Mouse (Mus musculus) ES-CJ7 (cell line): ENCODE measurements around the gene Zdhhc19.

ENCODE experiments used
- DNase-seq: peaks from one replicate; pipeline ENCODE4 v3.0.0; 2011; ENCODE audit warnings: low read depth, low spot score

Gene Zdhhc19

DNA sequence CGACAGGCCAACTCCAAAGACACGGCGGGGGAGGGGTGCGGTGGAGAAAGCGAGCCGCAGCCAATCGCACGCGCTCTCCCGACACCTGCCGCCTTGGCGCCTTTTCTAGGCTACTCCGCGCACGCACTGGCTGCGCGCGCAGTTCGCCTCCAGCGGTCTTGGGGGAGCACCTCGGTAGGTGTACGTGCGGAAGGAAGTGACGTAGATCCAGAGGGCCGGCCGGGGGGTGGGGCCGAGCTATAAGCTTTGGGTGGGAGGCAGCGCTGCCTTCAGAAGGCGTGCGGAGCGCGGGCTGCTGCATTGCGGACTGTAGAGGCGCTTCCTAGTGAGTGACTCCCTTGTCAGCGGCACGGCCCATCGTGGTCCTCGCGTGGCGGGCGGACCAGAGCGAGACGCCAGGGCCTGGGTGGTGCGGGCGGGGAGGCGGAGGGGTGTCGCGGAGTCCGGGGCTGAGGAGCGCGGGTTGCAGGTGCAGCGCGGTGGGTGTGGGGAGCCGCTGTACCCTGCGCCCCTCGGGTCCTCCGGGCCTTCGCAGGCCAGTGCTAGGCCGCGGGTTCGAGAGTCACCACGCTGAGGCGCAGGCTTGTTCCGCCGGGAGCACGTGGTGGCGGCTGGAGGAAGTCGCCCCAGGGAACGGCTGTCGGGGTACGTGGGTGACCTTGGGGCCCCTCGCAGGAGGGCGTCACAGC is 112.8 kb downstream of the Zdhhc19 start, which contains the start of gene Tfrc:
Gene Tfrc (plus strand): TSS at position 209 of the 689 bp plus-strand sequence.
- DNase-seq, result peak; percentile 100

DNA sequence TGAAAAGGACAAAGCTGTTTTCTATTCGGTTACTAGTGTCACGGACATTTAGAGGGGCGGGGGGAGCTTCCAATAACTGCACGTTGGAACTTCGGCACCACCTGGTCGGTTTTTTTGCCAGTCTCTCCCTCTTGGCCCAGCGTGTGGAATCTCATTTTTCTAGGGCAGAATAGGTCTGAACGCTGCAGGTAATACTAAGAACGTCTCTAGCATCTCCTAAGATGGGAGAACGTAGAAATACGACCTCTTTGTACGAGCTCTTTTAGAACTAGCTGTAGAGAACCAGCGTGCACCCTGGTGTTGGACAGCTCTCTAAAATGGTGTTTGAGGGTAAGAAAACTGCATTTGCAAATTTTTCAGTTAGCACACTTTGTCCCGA is 113.3 kb downstream of the Zdhhc19 start:
- peak; percentile 28 for DNase-seq

DNA sequence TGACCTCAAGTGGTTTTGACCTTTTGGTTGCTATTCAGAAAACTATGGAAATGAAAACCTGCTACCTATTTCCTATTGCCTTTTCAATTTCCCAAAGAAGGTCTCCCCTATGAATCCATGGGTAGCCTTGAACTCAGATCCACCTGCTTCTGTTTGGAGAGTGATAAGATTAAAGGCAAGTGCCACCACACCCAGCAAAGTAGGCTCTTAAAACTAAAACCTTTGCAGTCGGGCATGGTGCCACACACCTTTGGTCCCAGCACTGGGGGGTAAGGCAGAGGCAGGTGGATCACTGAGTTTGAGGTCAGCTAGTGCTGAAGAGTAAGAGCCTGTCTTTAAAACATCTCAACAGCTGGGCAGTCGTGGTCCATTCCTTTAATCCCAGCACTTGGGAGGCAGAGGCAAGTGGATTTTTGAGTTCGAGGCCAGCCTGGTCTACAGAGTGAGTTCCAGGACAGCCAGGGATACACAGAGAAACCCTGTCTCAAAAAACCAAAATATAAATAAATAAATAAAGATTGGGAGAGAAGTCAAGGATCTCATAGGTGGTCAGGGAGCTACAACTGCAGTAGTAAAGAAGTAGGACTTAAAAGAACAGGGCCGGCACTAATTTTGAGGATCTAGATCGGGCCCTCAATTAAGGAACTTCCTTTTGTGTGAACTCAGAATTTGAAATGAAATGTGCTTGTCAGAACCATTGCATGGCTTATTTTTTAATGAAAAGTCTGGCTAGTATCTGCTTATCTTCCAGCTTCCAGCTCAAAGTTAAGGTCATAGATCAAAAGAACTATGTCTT is 114.6 kb downstream of the Zdhhc19 start:
- no peak for DNase-seq
